Mouse (Mus musculus) CD4-positive, CD25-positive, alpha-beta regulatory T cell, adult 2 months (primary cell): ENCODE measurements around the gene Lrrc28.
A peak's percentile ranks its signal among the peaks of the same experiment; 100 is the strongest.
"Not testable (repeated sequence)": the region's sequence is repeated elsewhere in the genome, so short reads cannot be mapped to it uniquely, and the experiment has no call there.

Experiments used
- DNase-seq: peaks from one replicate; pipeline ENCODE4 v3.0.0-alpha.2; 2012; ENCODE audit warnings: low read depth, low spot score

Lrrc28 gene

GRCm38 (mm10) chr7:67529381-67529780 is 115.7 kb downstream of the Lrrc28 start:
- DNase-seq: no peak

GRCm38 (mm10) chr7:67528821-67529221 is 116.2 kb downstream of the Lrrc28 start:
- no peak for DNase-seq

- DNase-seq: no peak
These were observed 116.8 kb downstream of the Lrrc28 start for GRCm38 (mm10) chr7:67528063-67528811.

- no peak for DNase-seq
These were observed 119.0 kb downstream of the Lrrc28 start for GRCm38 (mm10) chr7:67525886-67526580.

GRCm38 (mm10) chr7:67524069-67524468 is 121.0 kb downstream of the Lrrc28 start:
- not testable (repeated sequence) for DNase-seq

- no peak for DNase-seq
These were observed 121.7 kb downstream of the Lrrc28 start for GRCm38 (mm10) chr7:67523400-67523799.

GRCm38 (mm10) chr7:67521731-67522130 is 123.3 kb downstream of the Lrrc28 start:
- not testable (repeated sequence) for DNase-seq

GRCm38 (mm10) chr7:67520959-67521358 is 124.1 kb downstream of the Lrrc28 start:
- peak; percentile 17 for DNase-seq

- no peak for DNase-seq
These were observed 125.1 kb downstream of the Lrrc28 start for GRCm38 (mm10) chr7:67520001-67520400.

- DNase-seq: no peak
These were observed 129.4 kb downstream of the Lrrc28 start for GRCm38 (mm10) chr7:67515621-67516020.

- no peak for DNase-seq
These were observed 130.2 kb downstream of the Lrrc28 start for GRCm38 (mm10) chr7:67514893-67515292.

- no peak for DNase-seq
These were observed 130.7 kb downstream of the Lrrc28 start for GRCm38 (mm10) chr7:67514380-67514779.

- DNase-seq: no peak
These were observed 131.4 kb downstream of the Lrrc28 start for GRCm38 (mm10) chr7:67513656-67514055.

- no peak for DNase-seq
These were observed 133.5 kb downstream of the Lrrc28 start for GRCm38 (mm10) chr7:67511606-67512005.

GRCm38 (mm10) chr7:67503281-67504010 is 141.6 kb downstream of the Lrrc28 start:
- DNase-seq: peak; percentile 18

- no peak for DNase-seq
These were observed 142.4 kb downstream of the Lrrc28 start for GRCm38 (mm10) chr7:67502631-67503030.

GRCm38 (mm10) chr7:67500878-67501277 is 144.2 kb downstream of the Lrrc28 start:
- no peak for DNase-seq

GRCm38 (mm10) chr7:67500076-67500828 is 144.8 kb downstream of the Lrrc28 start:
- peak; percentile 13 for DNase-seq

- no peak for DNase-seq
These were observed 145.6 kb downstream of the Lrrc28 start for GRCm38 (mm10) chr7:67499516-67499915.

- DNase-seq: no peak
These were observed 151.0 kb downstream of the Lrrc28 start for GRCm38 (mm10) chr7:67493795-67494687.
